Mouse (Mus musculus) testis, adult 2 months (tissue): Measurements from ENCODE around the gene Mpzl3.

Source experiments
- CTCF ChIP-seq: fragments of 200-500 bp; IDR thresholded peaks from 2 replicates; pipeline ENCODE4 v1.5.1; 2012; ENCODE audit warnings: low read depth, mild to moderate bottlenecking, inconsistent platforms, low read length, moderate library complexity; ENCODE audit not compliant: control insufficient read depth, insufficient read depth, insufficient replicate concordance
- POLR2A ChIP-seq: fragments of 200-500 bp; IDR thresholded peaks from 2 replicates; pipeline ENCODE4 v1.6.1; 2012; ENCODE audit warnings: low read depth, mild to moderate bottlenecking, inconsistent platforms, low read length, moderate library complexity; ENCODE audit not compliant: control insufficient read depth

GRCm38 (mm10) chr9:45034526-45034925 is 20.5 kb upstream of the Mpzl3 start:
- TF ChIP-seq POLR2A = no peak
- TF ChIP-seq CTCF = no peak
